Mouse (Mus musculus): ENCODE results near the gene Rbpj. TPM values are rescaled to one million over a fixed set of nuclear protein-coding genes. Genes with fewer than 3 reads are reported as not detected.

Rbpj gene
- polyA plus RNA-seq, 1 experiment from 2014 or later, result 7.1 TPM

GRCm38 (mm10) chr5:53702686-53703085 is 236.7 kb downstream of the Rbpj start:
- Histone ChIP-seq H3K9me3 (replicated peaks) (no peaks in the 10 kb centered on the region), H3K9ac (no peak overlapping the region), H3K4me3 (replicated peaks) (no peak overlapping the region), H3K36me3 (replicated peaks) (no peaks in the 10 kb centered on the region), H3K4me1 (replicated peaks) (no peaks in the 10 kb centered on the region), H3K27ac (replicated peaks) (no peak overlapping the region), H3K4me2 (no peak overlapping the region), H3K27me3 (no peaks in the 10 kb centered on the region)
- 73% methylated on average over 14 of the region's 14 CpGs for WGBS (ENCODE audit: insufficient replicate concordance)
- ATAC-seq (ENCODE audit: insufficient read depth), result no peak

Other genes starting within 250 kb of the Rbpj start
- gene Smim20, start 199.1 kb upstream of the Rbpj start, polyA plus RNA-seq (2015; fragmentation: Nextera tagmentation; extraction: Ambion mirVana), result 28.5 and 32.2 TPM in 2 replicates
- 0.21 and 0.68 TPM in 2 replicates for gene Cckar, start 241.6 kb downstream of the Rbpj start, polyA plus RNA-seq (2015; fragmentation: Nextera tagmentation; extraction: Ambion mirVana)